Mouse (Mus musculus) heart, embryonic 13.5 days (tissue): ENCODE measurements around the gene Hcn3. TPM values are rescaled to one million over a fixed set of nuclear protein-coding genes. Genes with fewer than 3 reads are reported as not detected.
A peak's percentile ranks its signal among the peaks of the same experiment; 100 is the strongest.

Experiments
- ATAC-seq: fragments of 200-750 bp; cut with Nextera tagmentation; 2 replicates; pipeline ENCODE4 v1.8.0; 2017; ENCODE audit warnings: moderate TSS enrichment; ENCODE audit not compliant: insufficient number of reproducible peaks, low FRiP score, low TSS enrichment; ENCODE audit errors: extremely low read depth
- H3K27ac ChIP-seq: fragments of 300-500 bp; sonication (generic); replicated peaks from 2 replicates; pipeline ENCODE4 v1.5.1; 2015; ENCODE audit warnings: moderate library complexity, mild to moderate bottlenecking, inconsistent platforms
- H3K27me3 ChIP-seq: fragments of 300-500 bp; sonication (generic); replicated peaks from 2 replicates; pipeline ENCODE4 v1.6.1; 2015; ENCODE audit warnings: mild to moderate bottlenecking, inconsistent platforms
- H3K36me3 ChIP-seq: fragments of 300-500 bp; sonication (generic); 2 replicates; pipeline ENCODE4 v1.6.1; 2015; ENCODE audit warnings: mild to moderate bottlenecking, inconsistent platforms
- H3K4me1 ChIP-seq: fragments of 300-500 bp; sonication (generic); 2 replicates; pipeline ENCODE4 v1.6.1; 2015; ENCODE audit warnings: inconsistent platforms
- H3K4me2 ChIP-seq: fragments of 300-500 bp; sonication (generic); 2 replicates; pipeline ENCODE4 v1.6.1; 2015; ENCODE audit warnings: inconsistent platforms, mild to moderate bottlenecking, moderate library complexity
- H3K4me3 ChIP-seq: fragments of 300-500 bp; sonication (generic); 2 replicates; pipeline ENCODE4 v1.5.1; 2015; ENCODE audit warnings: moderate library complexity, mild to moderate bottlenecking, inconsistent platforms
- H3K9ac ChIP-seq: fragments of 300-500 bp; sonication (generic); 2 replicates; pipeline ENCODE4 v1.6.1; 2015; ENCODE audit warnings: inconsistent platforms, mild to moderate bottlenecking, moderate library complexity
- H3K9me3 ChIP-seq: fragments of 300-500 bp; sonication (generic); 2 replicates; pipeline ENCODE4 v1.6.1; 2016; ENCODE audit warnings: inconsistent platforms
- WGBS: fragments of 180-500 bp; shearing (Covaris S2); methylation state at CpG from one replicate; pipeline ENCODE4 v1.1.7; 2015; ENCODE audit warnings: mixed read lengths; 5-methylcytosine and 5-hydroxymethylcytosine counted together
- polyA plus RNA-seq: library from polyadenylated mRNA; unstranded; fragments of >200 nt; fragmentation: Nextera tagmentation; extraction: Ambion mirVana; gene quantifications from 2 replicates; pipeline ENCODE4 v1.2.1, GENCODE M21; 2015

Hcn3 gene
- polyA plus RNA-seq, 1 experiment from 2014 or later, result 1.0 TPM

GRCm38 (mm10) chr3:89179056-89179455 lies 19.1 kb upstream of the Hcn3 start:
- Histone ChIP-seq H3K27me3 (no peaks in the 10 kb centered on the region), H3K36me3 (peaks cover 67% of the 10 kb centered on the region), H3K9ac (no peak overlapping the region), H3K4me1 (peaks cover 28% of the 10 kb centered on the region), H3K4me3 (no peak overlapping the region; the same call in 1 of the 2 replicates), H3K4me2 (0 out of 2 replicates have a peak overlapping the region, but pooled peaks have one; percentile 96), H3K9me3 (no peaks in the 10 kb centered on the region), H3K27ac (no peak overlapping the region)
- ATAC-seq, result no peak
- WGBS, result 86% methylated on average over 11 of the region's 11 CpGs

DNA sequence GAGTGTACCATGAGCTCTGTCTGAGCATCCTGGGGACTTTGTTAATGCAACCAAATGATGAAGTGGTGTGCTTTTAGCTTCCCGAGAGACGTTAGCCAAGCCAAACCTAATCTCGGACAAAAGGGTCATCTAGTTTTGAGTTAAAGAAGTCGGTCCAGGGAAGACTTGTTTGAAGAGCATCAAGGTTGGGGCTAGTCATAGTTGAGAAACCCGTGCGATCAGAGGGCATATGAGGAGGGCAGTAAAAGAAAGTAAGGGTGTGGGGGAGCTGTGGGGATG lies 18.1 kb upstream of the Hcn3 start:
- H3K9ac ChIP-seq, result peak overlapping the region; percentile 92
- H3K27ac ChIP-seq, result peak overlapping the region; percentile 83
- peak overlapping the region; percentile 78 for H3K4me3 ChIP-seq
- H3K4me1 ChIP-seq, result peaks cover 21% of the 10 kb centered on the region
- no peaks in the 10 kb centered on the region for H3K9me3 ChIP-seq
- 5% methylated on average over 6 of the region's 6 CpGs for WGBS
- no peak for ATAC-seq
- peak overlapping the region; percentile 96 for H3K4me2 ChIP-seq
- H3K27me3 ChIP-seq, result no peaks in the 10 kb centered on the region
- H3K36me3 ChIP-seq, result peaks cover 77% of the 10 kb centered on the region

GRCm38 (mm10) chr3:89177242-89178106 lies 17.5 kb upstream of the Hcn3 start, which contains the start of gene Scamp3:
Gene Scamp3 (plus strand): TSS chr3:89177473.
- Histone ChIP-seq H3K4me3 (peak within 1 kb of the TSS; percentile 78), H3K27me3 (no peaks in the 10 kb centered on the region), H3K36me3 (peaks cover 81% of the 10 kb centered on the region), H3K4me1 (peaks cover 18% of the 10 kb centered on the region), H3K4me2 (peak within 1 kb of the TSS; percentile 96), H3K9ac (peak within 1 kb of the TSS; percentile 92), H3K9me3 (no peaks in the 10 kb centered on the region), H3K27ac (peak within 1 kb of the TSS; percentile 83)
- WGBS, result 0% methylated on average over 43 of the region's 43 CpGs
- ATAC-seq, result peak; percentile 86

DNA sequence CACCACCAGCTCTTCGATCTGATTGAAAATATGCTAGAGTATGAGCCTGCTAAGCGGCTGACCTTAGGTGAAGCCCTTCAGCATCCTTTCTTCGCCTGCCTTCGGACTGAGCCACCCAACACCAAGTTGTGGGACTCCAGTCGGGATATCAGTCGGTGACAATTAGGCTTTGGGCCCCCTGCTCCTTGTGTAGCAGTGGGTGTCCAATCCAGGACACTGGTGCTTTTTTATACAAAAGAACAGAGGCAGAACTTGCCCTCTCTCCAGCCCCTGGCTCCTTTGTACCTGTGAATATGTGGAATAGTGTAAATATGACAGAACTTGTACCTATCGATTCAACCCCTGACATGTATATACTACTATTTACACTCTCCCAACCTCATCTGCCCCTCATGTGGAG lies 16.4 kb upstream of the Hcn3 start:
- Histone ChIP-seq H3K4me1 (peaks cover 15% of the 10 kb centered on the region), H3K4me3 (no peak overlapping the region), H3K27me3 (no peaks in the 10 kb centered on the region), H3K4me2 (no peak overlapping the region), H3K9me3 (no peaks in the 10 kb centered on the region), H3K9ac (no peak overlapping the region), H3K36me3 (peaks cover 81% of the 10 kb centered on the region), H3K27ac (no peak overlapping the region)
- WGBS, result 75% methylated on average over 7 of the region's 7 CpGs
- ATAC-seq, result no peak

DNA sequence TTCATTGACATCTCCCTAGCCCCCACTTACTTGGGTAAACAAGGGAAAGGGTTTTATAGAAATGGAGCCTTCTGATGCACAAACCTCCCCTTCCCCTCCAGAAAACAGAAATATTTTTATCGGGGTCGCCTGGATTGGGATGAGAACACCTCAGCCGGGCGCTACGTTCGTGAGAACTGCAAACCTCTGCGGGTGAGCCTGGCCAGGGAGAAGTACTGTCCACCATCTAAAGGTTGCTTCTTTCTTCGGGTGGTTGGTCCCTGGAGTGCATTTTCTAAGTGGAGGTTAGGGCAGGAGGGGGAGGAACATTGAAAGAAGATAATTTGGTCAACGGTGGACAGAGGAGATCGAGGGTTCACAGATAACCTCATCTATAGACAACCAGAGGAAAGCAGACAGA lies 15.5 kb upstream of the Hcn3 start:
- H3K27ac ChIP-seq, result no peak overlapping the region
- peaks cover 15% of the 10 kb centered on the region for H3K4me1 ChIP-seq
- H3K4me2 ChIP-seq, result no peak overlapping the region
- H3K36me3 ChIP-seq, result peaks cover 81% of the 10 kb centered on the region
- H3K9ac ChIP-seq, result no peak overlapping the region
- H3K4me3 ChIP-seq, result no peak overlapping the region
- H3K9me3 ChIP-seq, result no peaks in the 10 kb centered on the region
- no peaks in the 10 kb centered on the region for H3K27me3 ChIP-seq
- WGBS, result 91% methylated on average over 10 of the region's 10 CpGs
- no peak for ATAC-seq

- no peak for ATAC-seq
- no peaks in the 10 kb centered on the region for H3K27me3 ChIP-seq
- H3K4me2 ChIP-seq, result no peak overlapping the region
- H3K27ac ChIP-seq, result no peak overlapping the region
- no peaks in the 10 kb centered on the region for H3K9me3 ChIP-seq
- 94% methylated on average over 11 of the region's 11 CpGs for WGBS
- H3K36me3 ChIP-seq, result peaks cover 81% of the 10 kb centered on the region
- H3K4me3 ChIP-seq, result no peak overlapping the region
- H3K4me1 ChIP-seq, result peaks cover 15% of the 10 kb centered on the region
- H3K9ac ChIP-seq, result no peak overlapping the region
These were observed 14.8 kb upstream of the Hcn3 start for GRCm38 (mm10) chr3:89174844-89175243.

DNA sequence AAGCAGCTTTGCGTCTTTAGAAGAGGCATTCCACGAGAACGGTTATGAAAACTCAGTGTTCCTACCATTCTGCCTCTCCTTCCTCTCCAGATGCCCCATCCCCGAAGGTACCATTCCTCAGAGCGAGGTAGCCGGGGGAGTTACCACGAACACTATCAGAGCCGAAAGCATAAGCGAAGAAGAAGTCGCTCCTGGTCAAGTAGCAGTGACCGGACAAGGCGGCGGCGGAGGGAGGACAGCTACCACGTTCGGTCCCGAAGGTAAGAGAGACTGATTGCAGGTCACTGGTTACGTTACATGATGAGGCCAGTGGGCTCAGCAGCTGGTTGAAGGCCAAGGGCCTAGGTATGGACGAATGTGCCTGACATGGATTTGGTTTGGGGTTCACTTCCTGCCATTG lies 6.9 kb upstream of the Hcn3 start:
- H3K27me3 ChIP-seq, result no peaks in the 10 kb centered on the region
- no peaks in the 10 kb centered on the region for H3K9me3 ChIP-seq
- H3K4me2 ChIP-seq, result no peak overlapping the region
- no peak overlapping the region for H3K27ac ChIP-seq
- H3K9ac ChIP-seq, result no peak overlapping the region
- H3K4me3 ChIP-seq, result no peak overlapping the region
- 88% methylated on average over 19 of the region's 19 CpGs for WGBS
- ATAC-seq, result no peak
- H3K4me1 ChIP-seq, result peaks cover 23% of the 10 kb centered on the region
- H3K36me3 ChIP-seq, result peaks cover 54% of the 10 kb centered on the region

DNA sequence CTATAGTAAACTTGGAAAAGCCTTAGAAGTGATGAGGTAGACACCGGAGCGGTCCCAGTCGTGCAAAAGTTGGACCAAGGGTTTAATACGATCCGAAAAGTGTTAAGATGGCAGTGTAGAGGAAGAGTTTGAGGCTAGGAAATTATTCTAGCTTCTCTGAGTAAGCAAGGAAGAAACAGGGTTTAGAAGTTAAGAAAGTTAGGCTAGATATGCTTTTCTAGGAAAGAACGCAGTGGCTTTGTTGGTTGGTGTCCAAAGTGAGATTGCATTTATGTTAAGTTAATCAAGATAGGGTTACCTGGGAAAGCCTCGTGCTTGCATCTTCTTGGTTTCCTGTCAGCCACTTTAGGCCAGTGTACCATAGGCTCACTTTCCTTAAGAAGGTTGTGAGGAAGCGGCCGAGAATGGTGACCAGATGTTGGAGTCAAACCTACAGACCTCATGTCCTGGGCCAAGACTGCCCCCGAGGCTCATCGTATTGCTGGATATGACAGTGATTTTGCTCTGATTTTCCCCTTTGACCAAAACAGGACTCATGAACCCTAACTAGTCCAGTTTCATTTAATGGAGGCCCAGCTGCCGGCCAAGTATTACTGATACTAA lies 5.4 kb upstream of the Hcn3 start:
- 17% methylated on average over 12 of the region's 12 CpGs for WGBS
- Histone ChIP-seq H3K27ac (peak overlapping the region; percentile 97), H3K36me3 (peaks cover 39% of the 10 kb centered on the region), H3K4me3 (peak overlapping the region; percentile 90), H3K4me1 (peaks cover 25% of the 10 kb centered on the region), H3K9ac (peak overlapping the region; percentile 99), H3K27me3 (no peaks in the 10 kb centered on the region), H3K9me3 (no peaks in the 10 kb centered on the region), H3K4me2 (peak overlapping the region; percentile 92)
- no peak for ATAC-seq

DNA sequence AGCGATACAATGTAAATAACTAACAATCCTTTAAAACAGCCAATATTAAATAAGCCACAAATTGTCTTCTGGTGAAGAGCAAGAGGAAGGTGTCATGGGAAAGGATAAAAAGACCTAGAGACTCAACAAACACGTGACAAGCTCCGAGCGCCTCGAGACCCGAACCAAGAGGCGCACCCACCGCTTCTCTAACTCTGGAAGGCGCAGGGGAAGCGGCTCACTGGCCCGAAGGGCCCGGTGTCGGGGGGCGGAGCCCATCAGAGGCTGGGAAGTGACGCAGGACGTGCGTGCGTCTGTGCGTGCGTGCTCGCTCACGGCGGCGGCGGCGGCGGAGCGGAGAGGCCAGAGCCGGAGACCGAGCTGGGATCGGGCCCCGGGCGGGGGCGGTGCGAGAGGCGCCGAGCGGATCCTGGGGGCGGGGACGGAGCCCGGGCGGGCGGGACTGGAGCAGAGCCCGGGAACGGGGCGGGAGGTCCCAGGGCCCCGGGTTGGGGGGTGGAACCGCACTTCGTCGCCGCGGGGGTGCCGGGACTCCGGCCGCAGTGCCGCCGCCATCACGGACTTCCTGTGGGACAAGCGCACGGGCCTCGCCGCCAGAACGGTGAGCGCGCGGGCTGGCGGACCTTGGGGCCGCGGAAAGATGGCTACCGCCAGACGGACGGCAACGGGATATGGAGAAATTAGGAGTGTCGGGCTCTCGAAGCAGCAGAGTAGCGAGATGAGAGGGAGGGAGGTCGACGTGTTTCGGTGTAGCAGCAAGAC lies 4.7 kb upstream of the Hcn3 start, which contains the start of gene Clk2:
Clk2 (plus strand) TSS at position 290 of the 762 bp plus-strand sequence.
- H3K4me1 ChIP-seq, result peaks cover 31% of the 10 kb centered on the region
- peak; percentile 93 for ATAC-seq
- peaks cover 3% of the 10 kb centered on the region for H3K27me3 ChIP-seq
- H3K9ac ChIP-seq, result peak within 1 kb of the TSS; percentile 99
- under 1% methylated on average over 77 of the region's 79 CpGs for WGBS
- H3K4me2 ChIP-seq, result peak within 1 kb of the TSS; percentile 92
- no peaks in the 10 kb centered on the region for H3K9me3 ChIP-seq
- H3K36me3 ChIP-seq, result peaks cover 32% of the 10 kb centered on the region
- peak within 1 kb of the TSS; percentile 90 for H3K4me3 ChIP-seq
- peak within 1 kb of the TSS; percentile 97 for H3K27ac ChIP-seq

DNA sequence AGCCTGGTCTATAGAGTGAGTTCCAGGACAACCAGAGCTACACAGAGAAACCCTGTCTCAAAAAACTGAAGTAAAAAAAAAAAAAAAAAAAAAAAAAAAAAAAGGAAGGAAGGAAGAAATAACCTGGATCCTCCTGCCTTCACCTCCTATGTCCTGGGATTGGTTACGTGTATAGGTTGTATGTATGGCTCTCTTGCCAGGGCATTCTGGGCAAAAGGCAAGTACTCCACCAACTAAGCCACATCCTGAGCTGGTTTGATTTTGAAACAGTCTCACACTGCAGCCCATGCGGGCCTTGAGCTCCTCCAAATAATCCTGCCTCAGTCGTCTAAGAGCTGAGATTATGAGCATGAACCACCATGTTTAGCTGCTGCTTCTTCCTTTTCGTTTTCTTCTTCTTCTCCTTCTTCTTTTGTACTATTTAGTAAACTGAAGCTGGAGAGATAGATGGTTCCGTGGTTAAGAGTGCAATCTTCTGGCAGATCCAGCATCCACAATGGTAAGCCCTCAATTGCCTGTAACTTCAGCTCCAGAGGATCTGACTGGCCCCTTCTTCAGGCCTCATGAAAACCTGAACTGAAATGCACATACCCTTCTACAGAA lies 3.7 kb upstream of the Hcn3 start:
- Histone ChIP-seq H3K27ac (peak overlapping the region; percentile 97; the same call in 1 of the 2 replicates), H3K9me3 (no peaks in the 10 kb centered on the region), H3K4me3 (peak overlapping the region; percentile 90), H3K4me1 (peaks cover 41% of the 10 kb centered on the region), H3K27me3 (peaks cover 13% of the 10 kb centered on the region), H3K4me2 (peak overlapping the region; percentile 92), H3K9ac (peak overlapping the region; percentile 99), H3K36me3 (peaks cover 22% of the 10 kb centered on the region)
- no peak for ATAC-seq
- WGBS, result 71% methylated on average over 5 of the region's 5 CpGs

GRCm38 (mm10) chr3:89163123-89163522 lies 3.1 kb upstream of the Hcn3 start:
- no peak for ATAC-seq
- H3K4me1 ChIP-seq, result peaks cover 41% of the 10 kb centered on the region
- H3K27ac ChIP-seq, result no peak overlapping the region
- H3K4me2 ChIP-seq, result no peak overlapping the region
- H3K36me3 ChIP-seq, result peaks cover 16% of the 10 kb centered on the region
- 74% methylated on average over 1 of the region's 1 CpGs for WGBS
- H3K4me3 ChIP-seq, result no peak overlapping the region
- no peaks in the 10 kb centered on the region for H3K9me3 ChIP-seq
- H3K27me3 ChIP-seq, result peaks cover 19% of the 10 kb centered on the region
- no peak overlapping the region for H3K9ac ChIP-seq
